Mouse (Mus musculus): ENCODE data around the gene E430018J23Rik.

- TF ChIP-seq CTCF (IDR thresholded peaks at IDR 0.05; ENCODE audit: borderline replicate concordance, control insufficient read depth, extremely low read depth, insufficient read depth, low read length, poor library complexity) (no peak), POLR2A (IDR thresholded peaks at IDR 0.05; ENCODE audit: control insufficient read depth, extremely low read depth, insufficient read depth, low read length, poor library complexity) (no peak)
Observed at GRCm38 (mm10) chr7:127345092-127345491, 48.3 kb downstream of the E430018J23Rik start.
